Mouse (Mus musculus) lung, embryonic 16.5 days (tissue): ENCODE data around the gene Smarca4. TPM values are rescaled to one million over a fixed set of nuclear protein-coding genes. Genes with fewer than 3 reads are reported as not detected.
"Not testable (repeated sequence)": the region's sequence is repeated elsewhere in the genome, so short reads cannot be mapped to it uniquely, and the experiment has no call there.

Experiments used
- ATAC-seq: fragments of 200-750 bp; cut with Nextera tagmentation; 2 replicates; pipeline ENCODE4 v1.8.0; 2017; ENCODE audit warnings: low read depth, mild to moderate bottlenecking, moderate library complexity
- H3K27ac ChIP-seq: fragments of 300-500 bp; sonication (generic); 2 replicates; pipeline ENCODE4 v1.5.1; 2014; ENCODE audit warnings: mild to moderate bottlenecking, control low read depth, low read length
- H3K27me3 ChIP-seq: fragments of 300-500 bp; sonication (generic); 2 replicates; pipeline ENCODE4 v1.6.1; 2014; ENCODE audit warnings: low read depth, low read length, mixed read lengths; ENCODE audit not compliant: control insufficient read depth, insufficient read depth
- H3K36me3 ChIP-seq: fragments of 300-500 bp; sonication (generic); 2 replicates; pipeline ENCODE4 v1.6.1; 2014; ENCODE audit warnings: low read length; ENCODE audit not compliant: control insufficient read depth, insufficient read depth
- H3K4me1 ChIP-seq: fragments of 300-500 bp; sonication (generic); replicated peaks from 2 replicates; pipeline ENCODE4 v1.6.1; 2014; ENCODE audit warnings: low read length, mixed read lengths; ENCODE audit not compliant: control insufficient read depth, insufficient read depth
- H3K4me2 ChIP-seq: fragments of 300-500 bp; sonication (generic); 2 replicates; pipeline ENCODE4 v1.6.1; 2014; ENCODE audit warnings: low read depth, low read length, control low read depth
- H3K4me3 ChIP-seq: fragments of 300-500 bp; sonication (generic); 2 replicates; pipeline ENCODE4 v1.5.1; 2014; ENCODE audit warnings: mild to moderate bottlenecking, low read length, control low read depth
- H3K9ac ChIP-seq: fragments of 300-500 bp; sonication (generic); 2 replicates; pipeline ENCODE4 v1.6.1; 2014; ENCODE audit warnings: low read length, control low read depth
- H3K9me3 ChIP-seq: fragments of 300-500 bp; sonication (generic); 2 replicates; pipeline ENCODE4 v1.6.1; 2016; ENCODE audit warnings: low read length; ENCODE audit not compliant: control insufficient read depth
- WGBS: fragments of 180-500 bp; shearing (Covaris S2); extraction: QIAGEN DNeasy Blood & Tissue Kit; methylation state at CpG from one replicate; pipeline ENCODE4 v1.1.7; 2014; 5-methylcytosine and 5-hydroxymethylcytosine counted together
- polyA plus RNA-seq: library from polyadenylated mRNA; unstranded; fragments of >200 nt; fragmentation: Nextera tagmentation; extraction: Ambion mirVana; gene quantifications from 2 replicates; pipeline ENCODE4 v1.2.1, GENCODE M21; 2015

Gene Smarca4
- polyA plus RNA-seq, 1 experiment from 2014 or later, result 74.0 TPM

- no peak overlapping the region for H3K4me2 ChIP-seq
- no peak overlapping the region for H3K27ac ChIP-seq
- H3K4me3 ChIP-seq, result no peak overlapping the region
- H3K27me3 ChIP-seq, result no peaks in the 10 kb centered on the region
- ATAC-seq, result no peak
- H3K4me1 ChIP-seq, result no peaks in the 10 kb centered on the region
- H3K36me3 ChIP-seq, result peaks cover 32% of the 10 kb centered on the region
- no peaks in the 10 kb centered on the region for H3K9me3 ChIP-seq
- H3K9ac ChIP-seq, result no peak overlapping the region
Observed at GRCm38 (mm10) chr9:21694071-21694470, 78.1 kb downstream of the Smarca4 start.

- no peak overlapping the region for H3K4me2 ChIP-seq
- 91% methylated on average over 5 of the region's 5 CpGs for WGBS
- H3K4me1 ChIP-seq, result no peaks in the 10 kb centered on the region
- no peak overlapping the region for H3K9ac ChIP-seq
- no peak overlapping the region for H3K27ac ChIP-seq
- no peaks in the 10 kb centered on the region for H3K9me3 ChIP-seq
- no peak for ATAC-seq
- peaks cover 31% of the 10 kb centered on the region for H3K36me3 ChIP-seq
- no peaks in the 10 kb centered on the region for H3K27me3 ChIP-seq
- no peak overlapping the region for H3K4me3 ChIP-seq
Observed at GRCm38 (mm10) chr9:21695229-21695792, 79.3 kb downstream of the Smarca4 start.

- WGBS, result 82% methylated on average over 6 of the region's 6 CpGs
- no peak for ATAC-seq
Observed at GRCm38 (mm10) chr9:21697121-21697520, 81.2 kb downstream of the Smarca4 start.

GRCm38 (mm10) chr9:21699280-21699679 is 83.3 kb downstream of the Smarca4 start:
- not testable (repeated sequence) for H3K9ac ChIP-seq, H3K4me3 ChIP-seq, H3K4me1 ChIP-seq, ATAC-seq, H3K27ac ChIP-seq, H3K27me3 ChIP-seq, H3K4me2 ChIP-seq, H3K9me3 ChIP-seq
- H3K36me3 ChIP-seq, result peaks cover 58% of the 10 kb centered on the region
- WGBS, result 72% methylated on average over 6 of the region's 6 CpGs

More at GRCm38 (mm10) chr9:21697121-21697520, 81.2 kb downstream of the Smarca4 start:
- peaks cover 47% of the 10 kb centered on the region for H3K36me3 ChIP-seq
- H3K4me3 ChIP-seq, result no peak overlapping the region
- H3K9ac ChIP-seq, result no peak overlapping the region
- no peak overlapping the region for H3K27ac ChIP-seq
- H3K9me3 ChIP-seq, result no peaks in the 10 kb centered on the region
- no peaks in the 10 kb centered on the region for H3K4me1 ChIP-seq
- H3K4me2 ChIP-seq, result no peak overlapping the region
- no peaks in the 10 kb centered on the region for H3K27me3 ChIP-seq

- Histone ChIP-seq H3K9ac (no peak overlapping the region), H3K4me1 (no peaks in the 10 kb centered on the region), H3K4me2 (no peak overlapping the region), H3K9me3 (no peaks in the 10 kb centered on the region), H3K4me3 (no peak overlapping the region), H3K27ac (no peak overlapping the region), H3K36me3 (peaks cover 58% of the 10 kb centered on the region), H3K27me3 (no peaks in the 10 kb centered on the region)
- WGBS, result 92% methylated on average over 14 of the region's 14 CpGs
- ATAC-seq, result no peak
Observed at GRCm38 (mm10) chr9:21701091-21701490, 85.1 kb downstream of the Smarca4 start.

GRCm38 (mm10) chr9:21703494-21703893 is 87.5 kb downstream of the Smarca4 start:
- no peak overlapping the region for H3K4me2 ChIP-seq
- no peak overlapping the region for H3K27ac ChIP-seq
- no peak overlapping the region for H3K4me3 ChIP-seq
- no peaks in the 10 kb centered on the region for H3K4me1 ChIP-seq
- peaks cover 59% of the 10 kb centered on the region for H3K36me3 ChIP-seq
- no peak for ATAC-seq
- H3K27me3 ChIP-seq, result no peaks in the 10 kb centered on the region
- no peak overlapping the region for H3K9ac ChIP-seq
- 90% methylated on average over 7 of the region's 7 CpGs for WGBS
- no peaks in the 10 kb centered on the region for H3K9me3 ChIP-seq

GRCm38 (mm10) chr9:21706085-21706484 is 90.1 kb downstream of the Smarca4 start:
- Histone ChIP-seq H3K4me1 (no peaks in the 10 kb centered on the region), H3K9ac (no peak overlapping the region), H3K4me3 (no peak overlapping the region), H3K27me3 (no peaks in the 10 kb centered on the region), H3K27ac (no peak overlapping the region), H3K36me3 (peaks cover 44% of the 10 kb centered on the region), H3K4me2 (no peak overlapping the region), H3K9me3 (no peaks in the 10 kb centered on the region)
- ATAC-seq, result no peak
- WGBS, result 82% methylated on average over 4 of the region's 4 CpGs

- peaks cover 38% of the 10 kb centered on the region for H3K36me3 ChIP-seq
- H3K27me3 ChIP-seq, result no peaks in the 10 kb centered on the region
- no peak overlapping the region for H3K9ac ChIP-seq
- no peaks in the 10 kb centered on the region for H3K4me1 ChIP-seq
- WGBS, result 86% methylated on average over 8 of the region's 8 CpGs
- H3K4me3 ChIP-seq, result no peak overlapping the region
- no peaks in the 10 kb centered on the region for H3K9me3 ChIP-seq
- H3K4me2 ChIP-seq, result no peak overlapping the region
- no peak overlapping the region for H3K27ac ChIP-seq
- no peak for ATAC-seq
Observed at GRCm38 (mm10) chr9:21706586-21707265, 90.8 kb downstream of the Smarca4 start.

GRCm38 (mm10) chr9:21709340-21709739 is 93.4 kb downstream of the Smarca4 start:
- Histone ChIP-seq H3K4me2 (no peak overlapping the region), H3K9me3 (no peaks in the 10 kb centered on the region), H3K27ac (no peak overlapping the region), H3K9ac (no peak overlapping the region), H3K4me3 (no peak overlapping the region), H3K36me3 (peaks cover 16% of the 10 kb centered on the region), H3K4me1 (no peaks in the 10 kb centered on the region), H3K27me3 (no peaks in the 10 kb centered on the region)
- 82% methylated on average over 3 of the region's 3 CpGs for WGBS
- ATAC-seq, result no peak
